Mouse (Mus musculus) myocyte (in vitro differentiated cells): ENCODE measurements around the gene Hhat.

Experiments used
- CEBPB ChIP-seq: IDR thresholded peaks from 2 replicates; pipeline ENCODE4 v1.6.1; 2011; ENCODE audit warnings: mild to moderate bottlenecking, moderate library complexity; ENCODE audit not compliant: poor library complexity, insufficient read depth, severe bottlenecking
- E2F4 ChIP-seq: IDR thresholded peaks from one replicate; pipeline ENCODE4 v1.6.1; 2011; ENCODE audit warnings: mild to moderate bottlenecking, control low read depth, moderate library complexity; ENCODE audit not compliant: insufficient read depth
- MYOD1 ChIP-seq, 3 experiments: IDR thresholded peaks; one replicate each; pipeline ENCODE4 v1.6.1; 2011; ENCODE audit warnings: control low read depth in 2 of 3, low read depth in 2 of 3, mild to moderate bottlenecking in 2 of 3, moderate library complexity in 1 of 3; ENCODE audit not compliant: insufficient read length in 2 of 3, control insufficient read depth in 1 of 3
- MYOG ChIP-seq, 3 experiments: IDR thresholded peaks; one replicate each; pipeline ENCODE4 v1.6.1; 2011; ENCODE audit warnings: control low read depth in 2 of 3, low read depth in 2 of 3, mild to moderate bottlenecking in 2 of 3; ENCODE audit not compliant: insufficient read length in 2 of 3, control insufficient read depth in 1 of 3, insufficient read depth in 1 of 3
- POLR2A ChIP-seq: IDR thresholded peaks from one replicate; pipeline ENCODE4 v1.6.1; 2011; ENCODE audit warnings: low read depth, mild to moderate bottlenecking, control low read depth, moderate library complexity; ENCODE audit not compliant: insufficient read length
- POLR2AphosphoS2 ChIP-seq: IDR thresholded peaks from one replicate; pipeline ENCODE4 v1.6.1; 2011; ENCODE audit warnings: low read depth, control low read depth; ENCODE audit not compliant: insufficient read length
- REST ChIP-seq: IDR thresholded peaks from one replicate; pipeline ENCODE4 v1.6.1; 2011; ENCODE audit warnings: mild to moderate bottlenecking, control low read depth, moderate library complexity; ENCODE audit not compliant: insufficient read depth, insufficient read length
- TCF12 ChIP-seq: IDR thresholded peaks from one replicate; pipeline ENCODE4 v1.6.1; 2011; ENCODE audit warnings: mild to moderate bottlenecking, control low read depth; ENCODE audit not compliant: poor library complexity, insufficient read depth, severe bottlenecking
- USF1 ChIP-seq: IDR thresholded peaks from one replicate; pipeline ENCODE4 v1.6.1; 2011; ENCODE audit warnings: low read depth, mild to moderate bottlenecking, control low read depth, moderate library complexity

DNA sequence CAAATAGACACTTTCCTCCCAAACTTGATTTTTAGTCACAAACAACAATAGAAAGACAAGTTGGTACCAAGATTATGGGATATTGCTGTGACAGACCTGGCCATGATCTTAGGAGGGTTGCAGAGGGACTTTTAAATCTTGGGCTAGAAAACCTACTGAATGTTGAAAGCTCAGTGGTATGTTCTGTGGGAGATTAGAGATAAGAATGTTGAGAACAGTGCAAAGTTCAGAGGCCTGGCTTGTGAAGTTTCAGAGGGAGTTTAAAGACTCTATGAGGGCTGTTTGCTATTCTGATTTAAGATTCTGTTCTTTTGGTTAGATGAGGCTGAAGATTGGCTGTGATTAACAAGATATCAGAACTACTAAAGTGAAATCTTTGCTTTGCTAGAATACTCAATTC is 206.3 kb downstream of the Hhat start:
- TF ChIP-seq POLR2A (no peak), TCF12 (no peak), MYOD1 (IDR thresholded peaks at IDR 0.05; ENCODE audit: control insufficient read depth in 1 of 3, insufficient read length in 2 of 3, low read depth in 2 of 3) (no peak), REST (no peak), E2F4 (no peak), CEBPB (no peak), USF1 (no peak), POLR2AphosphoS2 (no peak), MYOG (IDR thresholded peaks at IDR 0.05; ENCODE audit: control insufficient read depth in 1 of 3, insufficient read depth in 1 of 3, insufficient read length in 2 of 3, low read depth in 2 of 3) (no peak)
